Mouse (Mus musculus) forebrain, embryonic 13.5 days (tissue): ENCODE data around the gene Wnk1. TPM values are rescaled to one million over a fixed set of nuclear protein-coding genes. Genes with fewer than 3 reads are reported as not detected.
A peak's percentile ranks its signal among the peaks of the same experiment; 100 is the strongest.

Source experiments
- ATAC-seq: fragments of 200-750 bp; cut with Nextera tagmentation; 2 replicates; pipeline ENCODE4 v1.8.0; 2017
- H3K27ac ChIP-seq: fragments of 300-500 bp; sonication (generic); 2 replicates; pipeline ENCODE4 v1.5.1; 2015; ENCODE audit warnings: inconsistent platforms, mild to moderate bottlenecking, moderate library complexity
- H3K27me3 ChIP-seq: fragments of 300-500 bp; sonication (generic); 2 replicates; pipeline ENCODE4 v1.6.1; 2015; ENCODE audit warnings: mild to moderate bottlenecking, inconsistent platforms
- H3K36me3 ChIP-seq: fragments of 300-500 bp; sonication (generic); 2 replicates; pipeline ENCODE4 v1.6.1; 2015; ENCODE audit warnings: mild to moderate bottlenecking, inconsistent platforms; ENCODE audit not compliant: poor library complexity, severe bottlenecking
- H3K4me1 ChIP-seq: fragments of 300-500 bp; sonication (generic); 2 replicates; pipeline ENCODE4 v1.6.1; 2015; ENCODE audit warnings: inconsistent platforms
- H3K4me2 ChIP-seq: fragments of 300-500 bp; sonication (generic); 2 replicates; pipeline ENCODE4 v1.6.1; 2015; ENCODE audit warnings: inconsistent platforms, mild to moderate bottlenecking, moderate library complexity
- H3K4me3 ChIP-seq: fragments of 300-500 bp; sonication (generic); 2 replicates; pipeline ENCODE4 v1.5.1; 2015; ENCODE audit warnings: mild to moderate bottlenecking, inconsistent platforms
- H3K9ac ChIP-seq: fragments of 300-500 bp; sonication (generic); 2 replicates; pipeline ENCODE4 v1.6.1; 2015; ENCODE audit warnings: mild to moderate bottlenecking, inconsistent platforms
- H3K9me3 ChIP-seq: fragments of 300-500 bp; sonication (generic); replicated peaks from 2 replicates; pipeline ENCODE4 v1.6.1; 2016; ENCODE audit warnings: inconsistent platforms
- WGBS: fragments of 180-500 bp; shearing (Covaris S2); methylation state at CpG from one replicate; pipeline ENCODE4 v1.1.7; 2015; 5-methylcytosine and 5-hydroxymethylcytosine counted together
- polyA plus RNA-seq: library from polyadenylated mRNA; unstranded; fragments of >200 nt; fragmentation: Nextera tagmentation; extraction: Ambion mirVana; gene quantifications from 2 replicates; pipeline ENCODE4 v1.2.1, GENCODE M21; 2015

The Wnk1 gene
- polyA plus RNA-seq, 1 experiment from 2014 or later: 59.2 TPM

DNA sequence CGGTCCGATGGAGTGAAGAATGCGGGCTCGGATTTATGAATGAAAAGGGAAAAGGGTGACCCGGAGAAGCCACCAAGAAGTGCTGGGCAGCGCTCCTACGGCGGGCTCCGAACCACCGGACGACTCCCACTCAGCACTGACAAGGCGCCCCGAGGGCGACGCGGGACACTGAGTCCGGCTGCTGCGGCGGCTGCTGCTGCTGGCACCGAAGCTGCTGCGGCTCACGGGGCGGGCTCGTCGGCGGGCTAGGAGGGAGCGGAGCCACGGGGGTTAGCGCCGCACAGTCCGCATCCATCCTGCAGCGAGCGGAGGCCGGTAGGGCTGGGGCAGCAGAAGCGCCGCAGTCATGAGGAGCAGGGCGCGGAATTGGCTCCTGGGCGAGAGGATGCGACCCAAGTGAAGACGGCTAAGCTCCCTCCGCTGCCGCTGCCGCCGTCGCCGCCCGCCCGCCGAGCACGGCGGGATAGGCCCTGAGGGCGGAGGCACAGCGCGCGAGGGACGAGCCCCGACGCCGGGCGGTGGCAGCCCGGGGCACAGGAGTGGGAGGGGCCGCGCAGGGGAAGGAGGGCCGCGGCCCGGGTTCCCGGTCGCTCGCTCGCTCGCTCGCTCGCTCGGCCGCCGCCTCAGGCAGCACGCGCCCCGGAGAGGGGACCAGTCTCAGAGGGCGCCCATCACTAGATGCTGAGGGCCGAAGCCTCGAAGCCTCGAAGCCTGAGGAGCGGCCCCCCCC lies 671 bp downstream of the Wnk1 start:
- ATAC-seq: peak; percentile 62
- under 1% methylated on average over 46 of the region's 85 CpGs for WGBS
- Histone ChIP-seq H3K36me3 (peaks cover under 1% of the 10 kb centered on the region; the same call in 1 of the 2 replicates), H3K27me3 (no peaks in the 10 kb centered on the region), H3K27ac (peak overlapping the region; percentile 98), H3K4me2 (peak overlapping the region; percentile 89), H3K9me3 (no peaks in the 10 kb centered on the region), H3K9ac (peak overlapping the region; percentile 94), H3K4me1 (peaks cover 23% of the 10 kb centered on the region), H3K4me3 (peak overlapping the region; percentile 99)

DNA sequence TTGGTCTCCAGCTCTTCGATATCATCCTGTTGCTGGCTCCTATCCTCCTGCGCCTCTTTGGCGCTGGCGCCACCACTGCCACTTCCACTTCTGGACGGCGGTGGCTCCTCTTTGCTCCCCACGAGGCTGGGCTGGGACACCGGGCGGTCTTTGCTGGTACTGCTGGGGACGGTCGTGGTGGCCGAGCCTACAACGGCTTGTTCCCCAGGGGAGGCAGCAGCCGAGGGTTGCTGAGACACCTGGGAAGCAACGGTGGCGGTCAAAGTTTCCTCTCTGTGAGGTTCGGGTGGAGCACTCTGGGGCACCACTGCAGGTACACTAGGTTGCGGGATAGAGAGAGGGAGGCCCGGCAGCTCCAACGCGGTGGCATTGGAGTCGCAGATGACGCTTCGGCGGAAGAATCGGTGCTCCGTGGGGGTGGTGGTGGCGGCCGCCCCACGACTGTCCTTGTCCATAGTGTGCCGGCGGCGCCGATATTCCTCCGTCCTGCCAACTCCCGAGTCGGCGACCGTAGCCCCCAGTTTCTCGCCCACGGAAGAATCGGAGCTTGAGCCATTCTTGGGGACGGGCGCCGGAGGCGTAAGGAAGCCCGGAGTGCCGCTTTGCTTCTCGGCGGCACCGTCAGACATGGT lies 1.4 kb downstream of the Wnk1 start:
- under 1% methylated on average over 51 of the region's 51 CpGs for WGBS
- peak overlapping the region; percentile 98 for H3K27ac ChIP-seq
- H3K4me3 ChIP-seq: peak overlapping the region; percentile 99
- H3K4me2 ChIP-seq: peak overlapping the region; percentile 89
- H3K9me3 ChIP-seq: no peaks in the 10 kb centered on the region
- H3K36me3 ChIP-seq: peaks cover 7% of the 10 kb centered on the region; the same call in 1 of the 2 replicates
- H3K4me1 ChIP-seq: peaks cover 26% of the 10 kb centered on the region
- H3K27me3 ChIP-seq: no peaks in the 10 kb centered on the region
- ATAC-seq: no peak
- peak overlapping the region; percentile 94 for H3K9ac ChIP-seq

- Histone ChIP-seq H3K4me1 (peaks cover 3% of the 10 kb centered on the region; the same call in 1 of the 2 replicates), H3K4me2 (no peak overlapping the region), H3K9me3 (no peaks in the 10 kb centered on the region), H3K27me3 (no peaks in the 10 kb centered on the region), H3K4me3 (no peak overlapping the region), H3K27ac (no peak overlapping the region), H3K36me3 (peaks cover 19% of the 10 kb centered on the region), H3K9ac (no peak overlapping the region)
- ATAC-seq: no peak
Measured at GRCm38 (mm10) chr6:120024577-120024976, 13.9 kb downstream of the Wnk1 start.

DNA sequence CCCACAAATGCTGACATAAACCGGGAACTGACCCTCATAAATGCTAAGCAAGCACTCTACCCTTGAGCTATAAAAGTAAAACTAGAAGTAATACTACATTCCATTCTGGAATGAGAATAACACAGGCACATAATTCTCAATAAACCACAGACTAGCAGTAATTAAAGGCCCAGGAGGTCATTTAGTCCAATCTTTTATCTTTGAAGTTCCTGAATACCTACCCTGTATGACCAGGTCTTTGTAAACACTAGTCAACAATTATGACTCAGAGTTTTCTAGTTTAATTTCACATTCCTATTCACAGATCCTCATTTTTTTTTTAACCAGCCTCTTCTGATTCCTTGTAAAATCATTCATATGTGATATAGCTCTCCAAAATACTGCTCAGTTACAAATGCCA lies 14.7 kb downstream of the Wnk1 start:
- Histone ChIP-seq H3K36me3 (peaks cover 11% of the 10 kb centered on the region), H3K9ac (no peak overlapping the region), H3K4me1 (peaks cover 7% of the 10 kb centered on the region), H3K27me3 (no peaks in the 10 kb centered on the region), H3K9me3 (no peaks in the 10 kb centered on the region), H3K27ac (no peak overlapping the region), H3K4me2 (no peak overlapping the region), H3K4me3 (no peak overlapping the region)
- WGBS: 71% methylated on average over 1 of the region's 1 CpGs
- no peak for ATAC-seq

DNA sequence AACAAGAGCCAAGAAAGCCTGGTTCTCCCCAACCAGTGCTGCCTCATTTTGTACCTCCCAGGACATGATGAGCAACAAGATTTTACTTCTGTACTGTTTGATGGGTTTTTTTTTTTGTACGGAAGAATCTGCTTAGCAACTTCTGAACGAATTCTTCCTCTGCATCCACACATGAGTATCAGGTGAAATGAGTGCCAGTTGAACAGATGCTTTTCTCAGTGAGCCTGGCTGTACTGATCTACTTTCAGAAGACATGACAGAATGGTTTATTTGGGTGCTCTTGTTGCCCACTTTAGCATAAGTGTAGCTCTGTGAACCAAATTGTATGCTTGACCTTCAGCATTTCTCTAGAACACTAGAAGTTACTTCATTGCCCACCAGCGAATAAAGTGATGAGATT lies 16.4 kb downstream of the Wnk1 start:
- no peak for ATAC-seq
- Histone ChIP-seq H3K27ac (no peak overlapping the region), H3K4me2 (no peak overlapping the region), H3K9me3 (no peaks in the 10 kb centered on the region), H3K4me3 (no peak overlapping the region), H3K36me3 (peaks cover 8% of the 10 kb centered on the region), H3K4me1 (peaks cover 7% of the 10 kb centered on the region), H3K27me3 (no peaks in the 10 kb centered on the region), H3K9ac (no peak overlapping the region)
- whole genome bisulfite sequencing: 90% methylated on average over 3 of the region's 3 CpGs

DNA sequence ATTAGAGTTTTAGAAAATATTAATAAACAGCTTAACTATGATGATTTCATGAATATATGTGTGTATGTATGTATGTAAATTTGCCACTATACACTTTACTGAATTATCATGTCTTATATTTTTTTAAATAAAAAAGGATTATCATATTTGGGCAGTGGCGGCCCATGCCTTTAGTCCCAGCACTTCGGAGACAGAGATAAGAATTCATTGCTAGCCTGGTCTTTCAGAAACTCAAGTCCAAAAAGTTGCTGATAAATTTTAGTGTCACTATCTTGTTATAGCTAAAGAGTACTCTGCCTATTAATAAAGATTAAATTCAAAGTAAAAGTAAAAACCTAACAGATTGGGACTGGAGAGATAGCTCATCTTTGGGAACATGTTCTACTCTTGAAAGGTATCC lies 18.8 kb downstream of the Wnk1 start:
- H3K36me3 ChIP-seq: no peaks in the 10 kb centered on the region

DNA sequence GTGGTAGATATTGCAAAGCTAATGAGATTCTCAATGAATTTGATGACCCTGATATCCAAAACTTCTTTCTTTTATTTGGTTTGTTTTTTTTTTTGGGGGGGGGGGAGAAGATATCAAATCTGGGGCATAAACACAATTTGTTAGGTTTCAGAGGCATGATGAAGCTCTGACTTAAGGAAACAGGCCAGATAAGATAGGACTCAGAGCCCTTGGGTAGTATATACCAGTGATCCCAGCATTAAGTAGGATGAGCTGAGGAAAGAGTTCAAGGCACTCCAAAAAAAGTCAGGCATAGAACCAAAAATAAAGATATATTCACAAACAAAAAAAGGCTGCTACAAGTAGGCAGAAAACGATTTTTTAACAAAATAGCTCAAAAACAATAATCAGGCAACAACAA lies 25.3 kb downstream of the Wnk1 start:
- Histone ChIP-seq H3K27me3 (no peaks in the 10 kb centered on the region), H3K4me1 (0 out of 2 replicates have a peak, but pooled peaks cover 2% of the 10 kb centered on the region), H3K27ac (no peak overlapping the region), H3K36me3 (no peaks in the 10 kb centered on the region), H3K4me2 (no peak overlapping the region), H3K9ac (no peak overlapping the region), H3K4me3 (no peak overlapping the region), H3K9me3 (no peaks in the 10 kb centered on the region)
- WGBS: 86% methylated on average over 1 of the region's 1 CpGs
- no peak for ATAC-seq

More for the DNA sequence above, 18.8 kb downstream of the Wnk1 start:
- Histone ChIP-seq H3K4me3 (no peak overlapping the region), H3K4me1 (peaks cover 5% of the 10 kb centered on the region), H3K27ac (no peak overlapping the region), H3K9me3 (no peaks in the 10 kb centered on the region), H3K4me2 (no peak overlapping the region), H3K27me3 (no peaks in the 10 kb centered on the region), H3K9ac (no peak overlapping the region)
- WGBS: 96% methylated on average over 2 of the region's 2 CpGs
- ATAC-seq: no peak

DNA sequence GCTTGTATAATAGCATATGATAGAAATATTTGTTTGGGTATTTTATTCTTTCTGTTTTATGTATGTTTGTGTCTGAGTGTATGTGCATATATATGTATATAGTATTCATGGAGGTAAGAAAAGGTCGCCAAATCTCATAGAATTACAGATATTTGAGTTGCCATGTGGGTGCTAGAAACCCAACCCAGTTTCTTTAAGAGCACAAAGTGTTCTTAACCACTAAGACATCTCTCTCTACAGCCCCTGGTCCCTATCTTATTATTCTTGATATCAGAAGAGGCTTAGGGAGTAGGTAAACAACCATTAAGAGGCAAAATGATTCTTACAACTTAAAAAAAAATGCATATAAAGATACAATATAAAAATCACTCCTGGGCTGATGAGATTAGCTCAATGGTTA lies 27.0 kb downstream of the Wnk1 start:
- no peak overlapping the region for H3K4me3 ChIP-seq
- no peak for ATAC-seq
- H3K9me3 ChIP-seq: no peaks in the 10 kb centered on the region
- no peaks in the 10 kb centered on the region for H3K27me3 ChIP-seq
- H3K27ac ChIP-seq: no peak overlapping the region
- H3K9ac ChIP-seq: no peak overlapping the region
- 84% methylated on average over 1 of the region's 1 CpGs for WGBS
- 0 out of 2 replicates have a peak, but pooled peaks cover 2% of the 10 kb centered on the region for H3K4me1 ChIP-seq
- H3K4me2 ChIP-seq: no peak overlapping the region
- H3K36me3 ChIP-seq: no peaks in the 10 kb centered on the region

- Histone ChIP-seq H3K9ac (no peak overlapping the region), H3K27ac (no peak overlapping the region), H3K4me2 (no peak overlapping the region), H3K4me3 (no peak overlapping the region), H3K4me1 (0 out of 2 replicates have a peak, but pooled peaks cover 2% of the 10 kb centered on the region), H3K27me3 (no peaks in the 10 kb centered on the region), H3K9me3 (no peaks in the 10 kb centered on the region), H3K36me3 (no peaks in the 10 kb centered on the region)
- ATAC-seq: no peak
- 88% methylated on average over 1 of the region's 1 CpGs for WGBS
Measured at GRCm38 (mm10) chr6:120011001-120011400, 27.5 kb downstream of the Wnk1 start.

- Histone ChIP-seq H3K9me3 (no peaks in the 10 kb centered on the region), H3K27ac (no peak overlapping the region), H3K4me1 (0 out of 2 replicates have a peak, but pooled peaks cover 2% of the 10 kb centered on the region), H3K4me3 (no peak overlapping the region), H3K9ac (no peak overlapping the region), H3K36me3 (no peaks in the 10 kb centered on the region), H3K4me2 (no peak overlapping the region), H3K27me3 (no peaks in the 10 kb centered on the region)
- no peak for ATAC-seq
Measured at GRCm38 (mm10) chr6:120010535-120010934, 27.9 kb downstream of the Wnk1 start.

GRCm38 (mm10) chr6:120001718-120002117 lies 36.8 kb downstream of the Wnk1 start:
- H3K4me1 ChIP-seq: no peaks in the 10 kb centered on the region
- H3K9ac ChIP-seq: no peak overlapping the region
- H3K36me3 ChIP-seq: peaks cover 8% of the 10 kb centered on the region
- H3K4me3 ChIP-seq: no peak overlapping the region
- ATAC-seq: no peak
- H3K9me3 ChIP-seq: no peaks in the 10 kb centered on the region
- H3K27me3 ChIP-seq: no peaks in the 10 kb centered on the region
- no peak overlapping the region for H3K27ac ChIP-seq
- H3K4me2 ChIP-seq: no peak overlapping the region

- Histone ChIP-seq H3K9ac (no peak overlapping the region), H3K27ac (no peak overlapping the region), H3K4me2 (no peak overlapping the region), H3K4me1 (no peaks in the 10 kb centered on the region), H3K27me3 (no peaks in the 10 kb centered on the region), H3K36me3 (peaks cover 12% of the 10 kb centered on the region), H3K9me3 (no peaks in the 10 kb centered on the region), H3K4me3 (no peak overlapping the region)
- no peak for ATAC-seq
- WGBS: 88% methylated on average over 1 of the region's 1 CpGs
Measured at GRCm38 (mm10) chr6:119996480-119996879, 42.0 kb downstream of the Wnk1 start.
